Mouse (Mus musculus) E14TG2a.4 (cell line): ENCODE data around the gene Map7.

ENCODE experiments used
- CTCF ChIP-seq: conservative IDR thresholded peaks from 2 replicates; pipeline ENCODE4 v1.5.1; 2014; ENCODE audit warnings: low read length
- POU5F1 ChIP-seq: IDR thresholded peaks from 2 replicates; pipeline ENCODE4 v1.6.1; 2014; ENCODE audit warnings: low read length, borderline replicate concordance

- TF ChIP-seq CTCF = no peak
- TF ChIP-seq POU5F1 = no peak
These were observed 164.5 kb downstream of the Map7 start for GRCm38 (mm10) chr10:20312736-20313301.
